Mouse (Mus musculus): ENCODE data around the gene Rxrb. TPM values are rescaled to one million over a fixed set of nuclear protein-coding genes. Genes with fewer than 3 reads are reported as not detected.

Gene Rxrb
- polyA plus RNA-seq, 1 experiment from 2014 or later = 37.7 TPM

DNA sequence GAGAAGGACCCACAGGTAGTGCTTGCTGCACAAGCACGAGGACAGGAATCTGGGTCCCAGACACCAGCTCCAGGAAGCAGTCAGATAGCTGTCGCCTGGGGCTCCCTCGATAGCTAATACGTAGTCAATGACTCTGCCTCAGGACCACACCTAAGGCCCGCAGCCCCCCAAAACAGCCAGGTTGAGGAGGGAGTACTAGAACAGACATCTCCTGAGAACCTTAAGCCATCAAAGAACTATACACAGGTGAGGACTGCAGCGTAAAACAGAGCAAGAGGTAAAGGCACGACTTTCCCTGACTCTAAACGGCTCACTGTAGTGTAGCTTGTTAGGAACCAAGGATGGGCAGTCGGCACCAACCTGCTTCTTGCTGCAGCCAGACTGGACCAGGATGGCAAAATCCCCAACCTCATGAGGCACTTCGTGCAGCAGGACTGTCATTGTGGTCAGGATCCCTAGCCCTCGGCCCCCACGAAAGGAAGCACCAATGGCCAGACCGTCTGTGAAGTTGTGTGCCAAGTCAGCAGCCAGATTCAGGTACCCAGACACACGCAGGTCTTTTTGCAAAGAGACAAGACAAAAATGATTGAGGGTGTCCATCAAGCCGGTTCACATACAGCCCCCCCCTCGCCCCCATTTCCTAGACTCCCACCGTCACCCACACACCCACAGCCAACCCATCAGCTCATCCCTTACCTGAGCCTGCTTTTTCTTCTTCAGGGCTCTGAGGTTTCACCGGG lies 2.3 kb upstream of the Rxrb start:
- H3K9ac ChIP-seq (ENCODE audit: low read length) = peak overlapping the region; percentile 96
- peak overlapping the region; percentile 99 for H3K4me2 ChIP-seq (ENCODE audit: low read depth, low read length)
- no peaks in the 10 kb centered on the region for H3K27me3 ChIP-seq (ENCODE audit: control insufficient read depth, insufficient read depth, low read length)
- H3K36me3 ChIP-seq (ENCODE audit: control insufficient read depth, insufficient read depth, low read length) = peaks cover 16% of the 10 kb centered on the region
- WGBS = 86% methylated on average over 18 of the region's 18 CpGs
- no peaks in the 10 kb centered on the region for H3K9me3 ChIP-seq (replicated peaks; ENCODE audit: control insufficient read depth, low read length)
- H3K27ac ChIP-seq (ENCODE audit: low read length) = no peak overlapping the region
- ATAC-seq (ENCODE audit: insufficient read depth, low FRiP score) = no peak
- H3K4me1 ChIP-seq (ENCODE audit: control insufficient read depth, insufficient read depth, low read length) = peaks cover 62% of the 10 kb centered on the region
- peak overlapping the region; percentile 93; the same call in 1 of the 2 replicates for H3K4me3 ChIP-seq (replicated peaks; ENCODE audit: low read length)

DNA sequence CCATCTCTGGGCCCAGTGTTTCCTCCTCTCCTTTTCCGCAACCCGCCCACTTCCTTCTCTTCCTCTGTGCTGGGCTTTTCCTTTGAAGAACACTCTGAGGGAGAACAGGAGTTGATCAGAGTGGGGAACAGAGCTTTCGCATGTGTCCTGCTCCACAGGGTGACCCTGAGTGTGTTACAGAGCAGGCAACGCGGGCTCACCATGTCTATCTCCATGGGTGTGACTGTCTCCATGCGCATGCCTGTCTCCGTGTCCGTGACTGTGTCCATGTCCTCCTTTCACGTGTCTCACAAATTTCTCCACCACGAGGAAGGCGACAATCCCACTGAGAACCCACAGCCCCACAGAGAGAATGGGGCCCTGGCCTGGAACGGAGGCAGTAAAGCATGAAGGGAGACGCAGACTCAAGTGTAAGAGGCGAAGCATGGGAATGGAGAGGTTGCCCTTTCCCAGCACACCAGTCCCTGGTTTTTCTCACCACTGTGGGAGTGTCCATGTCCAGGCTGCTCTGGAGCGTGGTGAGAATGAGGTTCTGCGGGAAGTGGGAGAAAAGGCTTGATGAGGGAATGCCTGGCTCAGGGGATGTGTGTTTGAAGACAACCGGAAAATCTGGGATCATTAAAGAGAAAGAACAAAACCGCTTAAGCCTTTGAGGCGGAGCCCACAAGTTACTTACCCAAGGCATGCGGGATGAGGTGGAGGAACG lies 1.6 kb upstream of the Rxrb start:
- WGBS = 70% methylated on average over 21 of the region's 21 CpGs
- peak overlapping the region; percentile 99 for H3K4me2 ChIP-seq (ENCODE audit: low read depth, low read length)
- no peaks in the 10 kb centered on the region for H3K27me3 ChIP-seq (ENCODE audit: control insufficient read depth, insufficient read depth, low read length)
- peak overlapping the region; percentile 93 for H3K4me3 ChIP-seq (replicated peaks; ENCODE audit: low read length)
- H3K4me1 ChIP-seq (ENCODE audit: control insufficient read depth, insufficient read depth, low read length) = peaks cover 62% of the 10 kb centered on the region
- no peaks in the 10 kb centered on the region for H3K9me3 ChIP-seq (replicated peaks; ENCODE audit: control insufficient read depth, low read length)
- H3K9ac ChIP-seq (ENCODE audit: low read length) = peak overlapping the region; percentile 96
- no peak overlapping the region for H3K27ac ChIP-seq (ENCODE audit: low read length)
- no peak for ATAC-seq (ENCODE audit: insufficient read depth, low FRiP score)
- H3K36me3 ChIP-seq (ENCODE audit: control insufficient read depth, insufficient read depth, low read length) = peaks cover 19% of the 10 kb centered on the region

DNA sequence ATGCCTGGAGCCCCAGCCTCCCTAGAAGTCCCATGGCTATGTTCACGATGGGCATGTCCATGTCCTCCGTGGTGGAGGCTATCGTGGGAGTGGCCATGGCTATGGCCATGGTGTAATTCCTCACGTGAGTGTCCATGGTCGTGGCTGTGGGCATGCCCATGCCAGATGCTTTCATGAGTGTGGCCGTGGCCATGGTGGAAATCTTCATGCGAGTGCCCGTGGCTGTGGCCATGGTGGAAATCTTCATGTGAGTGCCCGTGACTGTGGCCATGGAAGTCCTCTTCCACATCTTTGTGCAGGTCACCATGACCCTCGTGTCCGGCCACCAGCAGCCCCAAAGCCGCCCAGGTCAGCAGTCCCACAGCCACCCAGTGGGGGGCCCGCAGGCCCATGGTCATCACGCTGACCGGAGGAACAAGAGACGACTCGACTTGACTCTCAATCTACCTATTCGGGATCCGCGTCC lies 718 bp upstream of the Rxrb start:
- Histone ChIP-seq H3K4me2 (ENCODE audit: low read depth, low read length) (peak overlapping the region; percentile 99), H3K9me3 (replicated peaks; ENCODE audit: control insufficient read depth, low read length) (no peaks in the 10 kb centered on the region), H3K27me3 (ENCODE audit: control insufficient read depth, insufficient read depth, low read length) (no peaks in the 10 kb centered on the region), H3K4me1 (ENCODE audit: control insufficient read depth, insufficient read depth, low read length) (peaks cover 54% of the 10 kb centered on the region), H3K27ac (ENCODE audit: low read length) (peak overlapping the region; percentile 95), H3K4me3 (replicated peaks; ENCODE audit: low read length) (peak overlapping the region; percentile 93), H3K9ac (ENCODE audit: low read length) (peak overlapping the region; percentile 96), H3K36me3 (ENCODE audit: control insufficient read depth, insufficient read depth, low read length) (peaks cover 21% of the 10 kb centered on the region)
- ATAC-seq (ENCODE audit: insufficient read depth, low FRiP score) = no peak
- 2% methylated on average over 20 of the region's 20 CpGs for whole genome bisulfite sequencing

DNA sequence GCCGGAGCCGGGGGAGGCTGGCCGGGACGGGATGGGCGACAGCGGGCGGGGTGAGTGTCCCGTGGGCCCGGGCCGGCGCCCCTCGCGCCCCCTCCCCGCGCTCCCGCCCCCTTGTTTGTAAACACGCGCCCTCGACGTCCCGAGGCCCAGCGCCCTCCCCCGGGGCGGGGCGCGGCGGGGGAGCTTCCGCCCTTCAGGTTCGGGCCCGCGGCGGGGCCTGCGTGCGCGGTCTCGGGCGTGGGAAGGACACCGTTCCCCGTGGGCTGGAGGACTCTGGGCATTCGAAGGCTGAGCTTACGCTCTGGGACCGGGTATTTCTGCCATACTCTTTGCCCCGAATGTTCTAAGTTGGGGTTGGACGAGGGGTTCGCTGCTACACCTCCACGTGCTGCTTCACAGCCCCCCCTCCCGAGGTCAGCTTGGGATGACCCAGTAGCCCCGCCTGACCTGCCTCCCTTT lies 591 bp downstream of the Rxrb start:
- no peaks in the 10 kb centered on the region for H3K27me3 ChIP-seq (ENCODE audit: control insufficient read depth, insufficient read depth, low read length)
- peak overlapping the region; percentile 96 for H3K9ac ChIP-seq (ENCODE audit: low read length)
- peak overlapping the region; percentile 93 for H3K4me3 ChIP-seq (replicated peaks; ENCODE audit: low read length)
- H3K4me1 ChIP-seq (ENCODE audit: control insufficient read depth, insufficient read depth, low read length) = peaks cover 41% of the 10 kb centered on the region
- under 1% methylated on average over 43 of the region's 48 CpGs for WGBS
- peak overlapping the region; percentile 95 for H3K4me2 ChIP-seq (ENCODE audit: low read depth, low read length)
- peaks cover 32% of the 10 kb centered on the region for H3K36me3 ChIP-seq (ENCODE audit: control insufficient read depth, insufficient read depth, low read length)
- H3K27ac ChIP-seq (ENCODE audit: low read length) = peak overlapping the region; percentile 96
- no peaks in the 10 kb centered on the region for H3K9me3 ChIP-seq (replicated peaks; ENCODE audit: control insufficient read depth, low read length)
- peak; percentile 27 for ATAC-seq (ENCODE audit: insufficient read depth, low FRiP score)

DNA sequence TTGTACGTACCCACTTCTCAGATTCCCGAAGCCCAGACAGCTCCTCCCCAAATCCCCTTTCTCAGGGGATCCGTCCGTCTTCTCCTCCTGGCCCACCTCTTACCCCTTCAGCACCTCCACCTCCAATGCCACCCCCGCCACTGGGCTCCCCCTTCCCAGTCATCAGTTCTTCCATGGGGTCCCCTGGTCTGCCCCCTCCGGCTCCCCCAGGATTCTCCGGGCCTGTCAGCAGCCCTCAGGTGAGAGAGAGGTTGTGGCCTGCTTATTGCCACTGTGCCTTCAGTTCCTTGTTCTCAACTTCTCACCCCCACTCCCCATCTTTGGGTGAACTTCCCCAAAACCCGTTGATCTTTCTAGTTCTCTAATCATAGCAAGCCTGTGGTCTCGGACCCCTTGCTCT lies 1.2 kb downstream of the Rxrb start:
- Histone ChIP-seq H3K4me2 (ENCODE audit: low read depth, low read length) (peak overlapping the region; percentile 95), H3K4me1 (ENCODE audit: control insufficient read depth, insufficient read depth, low read length) (peaks cover 40% of the 10 kb centered on the region), H3K4me3 (replicated peaks; ENCODE audit: low read length) (peak overlapping the region; percentile 93), H3K9ac (ENCODE audit: low read length) (peak overlapping the region; percentile 96), H3K27me3 (ENCODE audit: control insufficient read depth, insufficient read depth, low read length) (no peaks in the 10 kb centered on the region), H3K9me3 (replicated peaks; ENCODE audit: control insufficient read depth, low read length) (no peaks in the 10 kb centered on the region), H3K27ac (ENCODE audit: low read length) (peak overlapping the region; percentile 96), H3K36me3 (ENCODE audit: control insufficient read depth, insufficient read depth, low read length) (peaks cover 38% of the 10 kb centered on the region)
- ATAC-seq (ENCODE audit: insufficient read depth, low FRiP score) = no peak
- 48% methylated on average over 9 of the region's 9 CpGs for WGBS

DNA sequence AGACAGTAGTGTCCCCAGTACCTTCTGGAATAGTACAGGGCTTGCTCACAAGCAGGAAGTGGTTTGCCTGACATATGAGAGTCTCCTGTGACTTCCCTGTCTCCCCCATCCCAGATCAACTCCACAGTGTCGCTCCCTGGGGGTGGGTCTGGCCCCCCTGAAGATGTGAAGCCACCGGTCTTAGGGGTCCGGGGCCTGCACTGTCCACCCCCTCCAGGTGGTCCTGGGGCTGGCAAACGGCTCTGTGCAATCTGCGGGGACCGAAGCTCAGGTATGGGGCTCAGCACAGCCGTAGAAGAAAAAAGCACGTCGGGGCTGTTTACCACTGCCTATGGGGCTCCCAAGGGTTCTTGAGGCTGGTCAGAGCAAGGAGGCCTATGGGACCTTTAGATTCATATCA lies 1.8 kb downstream of the Rxrb start:
- no peaks in the 10 kb centered on the region for H3K9me3 ChIP-seq (replicated peaks; ENCODE audit: control insufficient read depth, low read length)
- peak overlapping the region; percentile 96; the same call in 1 of the 2 replicates for H3K9ac ChIP-seq (ENCODE audit: low read length)
- peak overlapping the region; percentile 93; the same call in 1 of the 2 replicates for H3K4me3 ChIP-seq (replicated peaks; ENCODE audit: low read length)
- peaks cover 42% of the 10 kb centered on the region for H3K4me1 ChIP-seq (ENCODE audit: control insufficient read depth, insufficient read depth, low read length)
- WGBS = 88% methylated on average over 9 of the region's 9 CpGs
- no peaks in the 10 kb centered on the region for H3K27me3 ChIP-seq (ENCODE audit: control insufficient read depth, insufficient read depth, low read length)
- no peak for ATAC-seq (ENCODE audit: insufficient read depth, low FRiP score)
- peak overlapping the region; percentile 95 for H3K4me2 ChIP-seq (ENCODE audit: low read depth, low read length)
- no peak overlapping the region for H3K27ac ChIP-seq (ENCODE audit: low read length)
- H3K36me3 ChIP-seq (ENCODE audit: control insufficient read depth, insufficient read depth, low read length) = peaks cover 36% of the 10 kb centered on the region

DNA sequence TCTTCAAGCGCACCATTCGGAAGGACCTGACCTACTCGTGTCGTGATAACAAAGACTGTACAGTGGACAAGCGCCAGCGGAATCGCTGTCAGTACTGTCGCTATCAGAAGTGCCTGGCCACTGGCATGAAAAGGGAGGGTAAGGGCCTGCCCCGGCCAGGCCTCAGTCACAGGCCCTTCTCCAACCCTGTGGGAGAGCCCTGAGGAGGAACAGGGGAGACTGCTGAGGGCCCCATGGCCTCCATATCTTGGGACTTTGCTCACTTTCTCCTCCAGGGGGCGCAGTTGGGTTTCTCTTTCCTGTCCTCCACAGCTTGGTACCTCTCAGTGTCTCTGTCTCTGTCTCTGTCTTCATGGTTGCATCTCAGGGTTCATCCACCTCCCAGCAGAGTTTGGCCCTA lies 2.5 kb downstream of the Rxrb start:
- Histone ChIP-seq H3K4me3 (replicated peaks; ENCODE audit: low read length) (no peak overlapping the region), H3K4me2 (ENCODE audit: low read depth, low read length) (no peak overlapping the region), H3K9ac (ENCODE audit: low read length) (no peak overlapping the region), H3K27me3 (ENCODE audit: control insufficient read depth, insufficient read depth, low read length) (no peaks in the 10 kb centered on the region), H3K9me3 (replicated peaks; ENCODE audit: control insufficient read depth, low read length) (no peaks in the 10 kb centered on the region), H3K4me1 (ENCODE audit: control insufficient read depth, insufficient read depth, low read length) (peaks cover 42% of the 10 kb centered on the region), H3K27ac (ENCODE audit: low read length) (no peak overlapping the region), H3K36me3 (ENCODE audit: control insufficient read depth, insufficient read depth, low read length) (peaks cover 30% of the 10 kb centered on the region)
- ATAC-seq (ENCODE audit: insufficient read depth, low FRiP score) = no peak
- 75% methylated on average over 10 of the region's 10 CpGs for WGBS

DNA sequence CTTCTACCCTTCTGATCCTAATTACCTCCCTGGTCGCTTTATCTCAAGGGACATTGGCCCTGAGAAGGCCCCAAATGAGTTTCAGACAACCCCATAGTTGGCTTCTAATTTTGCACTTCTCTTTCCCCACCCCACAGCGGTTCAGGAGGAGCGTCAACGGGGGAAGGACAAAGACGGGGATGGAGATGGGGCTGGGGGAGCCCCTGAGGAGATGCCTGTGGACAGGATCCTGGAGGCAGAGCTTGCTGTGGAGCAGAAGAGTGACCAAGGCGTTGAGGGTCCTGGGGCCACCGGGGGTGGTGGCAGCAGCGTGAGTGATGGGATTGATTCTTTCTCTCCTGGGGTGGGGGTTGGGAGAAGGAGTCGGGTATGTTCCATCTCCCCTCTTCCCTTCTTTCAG lies 3.9 kb downstream of the Rxrb start:
- Histone ChIP-seq H3K4me3 (replicated peaks; ENCODE audit: low read length) (no peak overlapping the region), H3K27ac (ENCODE audit: low read length) (no peak overlapping the region), H3K4me2 (ENCODE audit: low read depth, low read length) (no peak overlapping the region), H3K36me3 (ENCODE audit: control insufficient read depth, insufficient read depth, low read length) (peaks cover 24% of the 10 kb centered on the region), H3K9ac (ENCODE audit: low read length) (no peak overlapping the region), H3K4me1 (ENCODE audit: control insufficient read depth, insufficient read depth, low read length) (peaks cover 36% of the 10 kb centered on the region), H3K9me3 (replicated peaks; ENCODE audit: control insufficient read depth, low read length) (no peaks in the 10 kb centered on the region), H3K27me3 (ENCODE audit: control insufficient read depth, insufficient read depth, low read length) (0 out of 2 replicates have a peak, but pooled peaks cover 4% of the 10 kb centered on the region)
- ATAC-seq (ENCODE audit: insufficient read depth, low FRiP score) = no peak
- WGBS = 91% methylated on average over 9 of the region's 9 CpGs

DNA sequence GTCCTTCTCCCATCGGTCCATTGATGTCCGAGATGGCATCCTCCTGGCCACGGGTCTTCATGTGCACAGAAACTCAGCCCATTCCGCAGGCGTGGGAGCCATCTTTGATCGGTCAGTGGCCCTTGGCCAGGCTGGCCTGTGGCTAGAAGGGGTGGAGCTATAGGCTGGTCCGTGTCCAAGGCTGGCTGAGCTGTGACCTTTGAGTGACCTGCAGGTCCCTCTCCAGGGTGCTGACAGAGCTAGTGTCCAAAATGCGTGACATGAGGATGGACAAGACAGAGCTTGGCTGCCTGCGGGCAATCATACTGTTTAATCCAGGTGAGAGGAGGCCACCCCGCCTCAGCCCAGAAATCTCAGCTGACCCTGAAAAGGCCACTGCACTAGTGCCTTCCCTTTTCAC lies 5.0 kb downstream of the Rxrb start:
- no peak overlapping the region for H3K4me3 ChIP-seq (replicated peaks; ENCODE audit: low read length)
- H3K27ac ChIP-seq (ENCODE audit: low read length) = no peak overlapping the region
- no peak overlapping the region for H3K4me2 ChIP-seq (ENCODE audit: low read depth, low read length)
- peaks cover 24% of the 10 kb centered on the region for H3K36me3 ChIP-seq (ENCODE audit: control insufficient read depth, insufficient read depth, low read length)
- peaks cover 37% of the 10 kb centered on the region for H3K4me1 ChIP-seq (ENCODE audit: control insufficient read depth, insufficient read depth, low read length)
- 0 out of 2 replicates have a peak, but pooled peaks cover 4% of the 10 kb centered on the region for H3K27me3 ChIP-seq (ENCODE audit: control insufficient read depth, insufficient read depth, low read length)
- 82% methylated on average over 10 of the region's 10 CpGs for WGBS
- ATAC-seq (ENCODE audit: insufficient read depth, low FRiP score) = no peak
- no peaks in the 10 kb centered on the region for H3K9me3 ChIP-seq (replicated peaks; ENCODE audit: control insufficient read depth, low read length)
- no peak overlapping the region for H3K9ac ChIP-seq (ENCODE audit: low read length)
